Mouse (Mus musculus): Measurements from ENCODE around the gene Rps6kb2. TPM values are rescaled to one million over a fixed set of nuclear protein-coding genes. Genes with fewer than 3 reads are reported as not detected.

The Rps6kb2 gene
- total RNA-seq, 2 experiments from 2014 or later, result 28.5 to 31.3 TPM

GRCm38 (mm10) chr19:4191528-4192250, 28.5 kb upstream of the Rps6kb2 start, which contains the start of gene Ppp1ca:
TSS of gene Ppp1ca (plus strand) at chr19:4192065.
- peak; percentile 99 for DNase-seq
- intact Hi-C loops (cut with DNase I; ENCODE audit: low total_unique reads), result no loop called here

- intact Hi-C loops (cut with DNase I; ENCODE audit: low total_unique reads), result no loop called here
- peak; percentile 32 for DNase-seq
Observed at GRCm38 (mm10) chr19:4190831-4191334, 27.7 kb upstream of the Rps6kb2 start, which contains the start of gene Tbc1d10c. TSS of gene Tbc1d10c (minus strand) at chr19:4191284.

GRCm38 (mm10) chr19:4189051-4189620, 26.0 kb upstream of the Rps6kb2 start:
- intact Hi-C loops (cut with DNase I; ENCODE audit: low total_unique reads), result no loop called here
- DNase-seq, result no peak

- no peak for DNase-seq
- intact Hi-C loops (cut with DNase I; ENCODE audit: low total_unique reads), result no loop called here
Observed at GRCm38 (mm10) chr19:4187303-4187702, 24.1 kb upstream of the Rps6kb2 start.

- DNase-seq, result no peak
- intact Hi-C loops (cut with DNase I; ENCODE audit: low total_unique reads), result no loop called here
Observed at GRCm38 (mm10) chr19:4184976-4185975, 22.1 kb upstream of the Rps6kb2 start.

GRCm38 (mm10) chr19:4183689-4184088, 20.5 kb upstream of the Rps6kb2 start:
- intact Hi-C loops (cut with DNase I; ENCODE audit: low total_unique reads), result no loop called here
- DNase-seq, result no peak

GRCm38 (mm10) chr19:4181892-4182291, 18.7 kb upstream of the Rps6kb2 start:
- intact Hi-C loops (cut with DNase I; ENCODE audit: low total_unique reads), result no loop called here
- DNase-seq, result peak; percentile 47

- intact Hi-C loops (cut with DNase I; ENCODE audit: low total_unique reads), result no loop called here
- DNase-seq, result no peak
Observed at GRCm38 (mm10) chr19:4180411-4180810, 17.3 kb upstream of the Rps6kb2 start.

GRCm38 (mm10) chr19:4175368-4175947, 12.3 kb upstream of the Rps6kb2 start, which contains the start of gene Carns1:
TSS of gene Carns1 (minus strand) at chr19:4175479.
- peak; percentile 65 for DNase-seq
- intact Hi-C loops (cut with DNase I; ENCODE audit: low total_unique reads), result no loop called here

GRCm38 (mm10) chr19:4172925-4173324, 9.8 kb upstream of the Rps6kb2 start:
- intact Hi-C loops (cut with DNase I; ENCODE audit: low total_unique reads), result no loop called here
- no peak for DNase-seq

- intact Hi-C loops (cut with DNase I; ENCODE audit: low total_unique reads), result no loop called here
- peak; percentile 71 for DNase-seq
Observed at GRCm38 (mm10) chr19:4171393-4172290, 8.5 kb upstream of the Rps6kb2 start.

- intact Hi-C loops (cut with DNase I; ENCODE audit: low total_unique reads), result no loop called here
- DNase-seq, result no peak
Observed at GRCm38 (mm10) chr19:4170723-4171392, 7.7 kb upstream of the Rps6kb2 start.

- DNase-seq, result no peak
- intact Hi-C loops (cut with DNase I; ENCODE audit: low total_unique reads), result no loop called here
Observed at GRCm38 (mm10) chr19:4169810-4170209, 6.7 kb upstream of the Rps6kb2 start.

- peak; percentile 99 for DNase-seq
- intact Hi-C loops (cut with DNase I; ENCODE audit: low total_unique reads), result no loop called here
Observed at GRCm38 (mm10) chr19:4169378-4169784, 6.2 kb upstream of the Rps6kb2 start.

- intact Hi-C loops (cut with DNase I; ENCODE audit: low total_unique reads), result no loop called here
Observed at GRCm38 (mm10) chr19:4166678-4167476, 3.7 kb upstream of the Rps6kb2 start.

GRCm38 (mm10) chr19:4164721-4165120, 1.6 kb upstream of the Rps6kb2 start:
- intact Hi-C loops (cut with DNase I; ENCODE audit: low total_unique reads), result no loop called here
- DNase-seq, result no peak

More at GRCm38 (mm10) chr19:4166678-4167476, 3.7 kb upstream of the Rps6kb2 start:
- no peak for DNase-seq

GRCm38 (mm10) chr19:4164100-4164499, 946 bp upstream of the Rps6kb2 start:
- no peak for DNase-seq
- intact Hi-C loops (cut with DNase I; ENCODE audit: low total_unique reads), result no loop called here
